Mouse (Mus musculus) ES-E14 (cell line): ENCODE measurements around the gene Ptprn2. TPM values are rescaled to one million over a fixed set of nuclear protein-coding genes. Genes with fewer than 3 reads are reported as not detected.

Experiments used
- DNase-seq: peaks from one replicate; pipeline ENCODE4 v3.0.0-alpha.2; 2013; ENCODE audit warnings: low read depth, low spot score
- H3K27ac ChIP-seq: 2 replicates; pipeline ENCODE4 v1.5.1; 2012; ENCODE audit warnings: low read depth, mild to moderate bottlenecking, low read length, moderate library complexity, mixed read lengths; ENCODE audit not compliant: poor library complexity, insufficient read depth, severe bottlenecking
- H3K36me3 ChIP-seq: 2 replicates; pipeline ENCODE4 v1.6.1; 2012; ENCODE audit warnings: mild to moderate bottlenecking, low read length, moderate library complexity, mixed read lengths; ENCODE audit not compliant: control insufficient read depth, poor library complexity, insufficient read depth, severe bottlenecking
- H3K4me1 ChIP-seq, 2 experiments: fragments of 150-350 bp in 1 of 2; sonication (generic) in 1 of 2; 2 replicates each; pipeline ENCODE4 v1.6.1; 2012; ENCODE audit warnings: low read length in 2 of 2, mild to moderate bottlenecking in 1 of 2, mixed read lengths in 1 of 2; ENCODE audit not compliant: control insufficient read depth in 2 of 2, insufficient read depth in 2 of 2, poor library complexity in 1 of 2
- H3K4me3 ChIP-seq, 2 experiments: fragments of 150-350 bp in 1 of 2; sonication (generic) in 1 of 2; 2 replicates each; pipeline ENCODE4 v1.5.1; 2012; ENCODE audit warnings: low read length in 2 of 2, low read depth in 1 of 2, mild to moderate bottlenecking in 1 of 2, mixed read lengths in 1 of 2; ENCODE audit not compliant: insufficient read depth in 1 of 2, poor library complexity in 1 of 2, severe bottlenecking in 1 of 2
- H3K9ac ChIP-seq: 2 replicates; pipeline ENCODE4 v1.6.1; 2012; ENCODE audit warnings: low read depth, mild to moderate bottlenecking, low read length, mixed read lengths; ENCODE audit not compliant: poor library complexity, insufficient read depth, severe bottlenecking
- H3K9me3 ChIP-seq: fragments of 150-350 bp; sonication (generic); 2 replicates; pipeline ENCODE4 v1.6.1; 2012; ENCODE audit warnings: low read depth, mild to moderate bottlenecking, low read length; ENCODE audit not compliant: control insufficient read depth, insufficient read depth
- CHD2 ChIP-seq: IDR thresholded peaks from 2 replicates; pipeline ENCODE4 v1.6.1; 2014; ENCODE audit warnings: mild to moderate bottlenecking, low read depth, low read length, inconsistent platforms
- HCFC1 ChIP-seq: IDR thresholded peaks from 2 replicates; pipeline ENCODE4 v1.6.1; 2012; ENCODE audit warnings: low read length, inconsistent platforms, borderline replicate concordance; ENCODE audit not compliant: insufficient read depth
- MAFK ChIP-seq: IDR thresholded peaks from 2 replicates; pipeline ENCODE4 v1.6.1; 2014; ENCODE audit warnings: mild to moderate bottlenecking, low read depth, low read length, inconsistent platforms; ENCODE audit not compliant: insufficient read depth
- ZC3H11A ChIP-seq: IDR thresholded peaks from 2 replicates; pipeline ENCODE4 v1.6.1; 2012; ENCODE audit warnings: low read depth, mild to moderate bottlenecking, inconsistent platforms, low read length, borderline replicate concordance
- ZNF384 ChIP-seq: IDR thresholded peaks from 2 replicates; pipeline ENCODE4 v1.6.1; 2012; ENCODE audit warnings: low read depth, low read length, inconsistent platforms
- in situ Hi-C, 2 experiments: fragments of 600-800 bp; cut with MboI; formaldehyde crosslinking; loops; one replicate each; pipeline ENCODE4 v1.15.1; 2025; ENCODE audit warnings: low sequenced_read_pairs in 2 of 2, inconsistent platforms in 1 of 2; ENCODE audit not compliant: unreplicated experiment in 2 of 2
- total RNA-seq: library from RNA; depleted of rRNA; stranded (reverse); fragments of 300-350 nt; gene quantifications from 2 replicates; pipeline ENCODE4 v1.2.3, GENCODE M21; 2012

Ptprn2 gene
- total RNA-seq, 1 experiment: 0.40 TPM

DNA sequence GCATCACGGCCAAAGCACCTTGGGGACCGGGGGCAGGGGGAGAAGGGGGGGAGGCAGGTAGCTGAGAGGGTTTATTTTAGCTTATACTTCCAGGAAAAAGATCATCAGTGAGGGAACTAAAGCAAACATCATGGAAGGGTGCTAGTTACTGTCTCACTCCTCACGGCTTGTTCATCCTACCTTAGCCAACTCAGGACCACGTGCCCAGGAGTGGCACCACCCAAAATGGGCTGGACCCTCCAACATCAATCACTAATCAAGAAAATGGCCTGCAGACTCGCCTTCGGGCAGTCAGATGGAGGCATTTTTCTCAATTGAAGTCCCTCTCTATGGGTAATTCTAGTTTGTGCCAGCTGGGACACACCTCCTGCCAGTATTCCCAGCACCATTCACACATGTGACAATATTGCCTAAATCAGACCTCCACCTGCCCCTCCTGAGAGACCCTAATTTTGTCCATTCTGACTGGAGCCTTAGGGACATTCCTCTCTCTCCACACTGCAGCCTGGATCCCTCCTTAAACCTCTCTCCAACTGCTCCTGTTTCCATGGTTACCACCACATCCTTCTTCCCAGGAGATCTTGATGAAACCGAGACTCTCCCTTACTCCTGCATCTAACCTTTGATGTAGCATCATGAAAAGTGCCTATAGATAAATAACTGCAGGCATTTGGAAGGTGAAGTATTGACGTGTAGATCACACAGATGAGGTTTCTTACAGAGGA, 482.9 kb downstream of the Ptprn2 start:
- Histone ChIP-seq H3K4me3 (no peak overlapping the region), H3K9ac (no peak overlapping the region), H3K27ac (no peak overlapping the region), H3K9me3 (no peaks in the 10 kb centered on the region), H3K36me3 (no peaks in the 10 kb centered on the region), H3K4me1 (no peaks in the 10 kb centered on the region)
- no peak for TF ChIP-seq HCFC1
- TF ChIP-seq CHD2: no peak
- no peak for TF ChIP-seq ZC3H11A
- TF ChIP-seq ZNF384: no peak
- no peak for TF ChIP-seq MAFK
- no peak for DNase-seq
- in situ Hi-C loops: no loop called here

DNA sequence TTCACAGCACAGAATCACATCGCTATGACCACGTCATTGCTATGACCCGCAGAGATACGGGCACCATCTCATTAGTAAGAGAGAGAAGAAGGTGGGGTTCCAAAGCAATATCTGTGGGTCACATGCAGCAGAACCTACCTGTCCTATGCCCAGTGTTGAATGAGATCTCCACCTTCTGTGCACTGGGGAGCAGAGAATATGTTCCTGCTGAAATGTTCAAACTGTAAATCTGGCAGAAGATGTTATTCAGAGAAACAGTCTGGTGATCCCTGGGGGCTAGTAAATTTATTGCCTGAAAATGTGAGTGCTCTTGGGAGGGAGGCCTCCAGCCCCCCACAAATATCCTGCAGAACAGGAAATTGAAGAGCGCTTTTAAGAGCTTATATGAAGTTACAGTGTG, 490.0 kb downstream of the Ptprn2 start:
- DNase-seq: no peak
- Histone ChIP-seq H3K4me1 (no peaks in the 10 kb centered on the region), H3K9ac (no peak overlapping the region), H3K27ac (no peak overlapping the region), H3K36me3 (no peaks in the 10 kb centered on the region), H3K4me3 (no peak overlapping the region), H3K9me3 (no peaks in the 10 kb centered on the region)
- no peak for TF ChIP-seq HCFC1
- no peak for TF ChIP-seq ZNF384
- no peak for TF ChIP-seq CHD2
- no peak for TF ChIP-seq ZC3H11A
- TF ChIP-seq MAFK: no peak
- in situ Hi-C loops: no loop called here

DNA sequence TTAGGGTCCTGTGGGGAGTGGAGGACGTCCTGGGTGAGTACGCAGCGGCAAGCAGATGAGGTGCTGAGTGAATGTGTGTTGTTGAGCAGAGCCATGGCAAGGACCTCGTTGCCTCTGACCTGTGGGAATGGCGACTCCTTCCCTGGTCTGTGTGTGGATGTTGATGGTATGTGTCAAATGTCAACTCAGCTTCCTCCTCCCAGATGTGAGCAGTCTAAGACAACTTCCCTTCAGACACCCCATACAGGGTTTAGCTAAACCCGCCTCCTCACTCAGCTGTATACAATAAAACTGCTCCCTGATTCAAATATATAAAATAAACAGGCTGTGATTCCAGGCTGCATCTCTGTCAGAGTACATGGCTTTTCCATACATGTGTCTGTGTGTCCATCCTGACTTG, 491.5 kb downstream of the Ptprn2 start:
- no peak for TF ChIP-seq CHD2
- no peak for TF ChIP-seq ZNF384
- TF ChIP-seq MAFK: no peak
- TF ChIP-seq HCFC1: no peak
- TF ChIP-seq ZC3H11A: no peak
- in situ Hi-C loops: no loop called here
- H3K36me3 ChIP-seq: no peaks in the 10 kb centered on the region
- no peak overlapping the region for H3K9ac ChIP-seq
- no peaks in the 10 kb centered on the region for H3K4me1 ChIP-seq
- no peak for DNase-seq
- H3K27ac ChIP-seq: no peak overlapping the region
- no peaks in the 10 kb centered on the region for H3K9me3 ChIP-seq
- H3K4me3 ChIP-seq: no peak overlapping the region

DNA sequence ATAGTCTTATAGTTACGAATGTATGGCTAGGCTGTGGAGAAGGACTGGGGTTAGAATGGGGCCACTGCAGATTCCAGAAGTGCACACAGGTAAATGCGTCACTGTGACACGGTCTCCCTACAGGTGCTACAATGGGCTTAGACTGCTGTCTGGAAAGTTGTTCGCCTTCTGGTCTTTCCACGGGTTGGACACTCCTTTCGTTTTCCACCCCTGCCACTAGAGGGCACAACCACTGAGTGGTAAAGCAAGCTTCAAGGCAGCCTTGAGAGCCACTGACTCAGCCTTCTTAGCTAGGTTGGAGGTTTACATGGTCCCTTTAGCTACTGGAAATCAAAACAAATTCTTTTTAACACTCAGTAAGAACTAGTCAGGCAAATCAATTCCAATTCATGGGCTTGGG, 492.7 kb downstream of the Ptprn2 start:
- Histone ChIP-seq H3K9ac (no peak overlapping the region), H3K36me3 (no peaks in the 10 kb centered on the region), H3K9me3 (no peaks in the 10 kb centered on the region), H3K4me3 (no peak overlapping the region), H3K27ac (no peak overlapping the region), H3K4me1 (no peaks in the 10 kb centered on the region)
- TF ChIP-seq ZNF384 (no peak), MAFK (no peak), CHD2 (no peak), ZC3H11A (no peak), HCFC1 (no peak)
- in situ Hi-C loops: no loop called here
- DNase-seq: no peak

DNA sequence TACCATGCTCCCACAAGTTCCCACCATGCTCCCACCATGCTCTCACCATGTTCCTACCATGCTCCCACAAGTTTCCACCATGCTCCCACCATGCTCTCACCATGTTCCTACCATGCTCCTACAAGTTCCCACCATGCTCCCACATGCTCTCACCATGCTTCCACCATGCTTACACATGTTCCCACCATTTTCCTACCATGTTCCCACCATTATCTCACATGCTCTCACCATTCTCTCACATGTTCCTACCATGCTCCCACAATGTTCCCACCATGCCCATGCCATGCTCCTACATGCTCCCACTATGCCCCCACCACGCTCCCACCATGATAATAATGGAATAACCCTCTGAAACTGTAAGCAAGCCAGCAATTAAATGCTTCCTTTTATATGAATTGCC, 495.8 kb downstream of the Ptprn2 start:
- no peaks in the 10 kb centered on the region for H3K36me3 ChIP-seq
- in situ Hi-C loops: no loop called here
- H3K9me3 ChIP-seq: no peaks in the 10 kb centered on the region
- H3K4me1 ChIP-seq: no peaks in the 10 kb centered on the region
- TF ChIP-seq ZC3H11A: no peak
- no peak for TF ChIP-seq MAFK
- TF ChIP-seq CHD2: no peak
- no peak for TF ChIP-seq ZNF384
- TF ChIP-seq HCFC1: no peak
- no peak overlapping the region for H3K9ac ChIP-seq
- no peak for DNase-seq
- H3K27ac ChIP-seq: no peak overlapping the region
- H3K4me3 ChIP-seq: no peak overlapping the region
